Mouse (Mus musculus): ENCODE results near the gene Lrmda.

Lrmda gene

GRCm38 (mm10) chr14:21993251-21994060 lies 26.1 kb upstream of the Lrmda start:
- peak; percentile 83 for DNase-seq

- peak; percentile 61 for DNase-seq
These were observed 25.2 kb upstream of the Lrmda start for GRCm38 (mm10) chr14:21994061-21994990.

- DNase-seq = peak; percentile 90
These were observed 24.3 kb upstream of the Lrmda start for GRCm38 (mm10) chr14:21995031-21995754.

GRCm38 (mm10) chr14:21999588-21999987 lies 19.9 kb upstream of the Lrmda start:
- no peak for DNase-seq

GRCm38 (mm10) chr14:22003231-22003630 lies 16.3 kb upstream of the Lrmda start:
- no peak for DNase-seq

- no peak for DNase-seq
These were observed 15.9 kb upstream of the Lrmda start for GRCm38 (mm10) chr14:22003631-22004030.

- no peak for DNase-seq
These were observed 14.6 kb upstream of the Lrmda start for GRCm38 (mm10) chr14:22004943-22005342.

- no peak for DNase-seq
These were observed 12.5 kb upstream of the Lrmda start for GRCm38 (mm10) chr14:22007006-22007405.

- DNase-seq = no peak
These were observed 5.2 kb upstream of the Lrmda start for GRCm38 (mm10) chr14:22014315-22014714.

- peak; percentile 69 for DNase-seq
These were observed 4.7 kb upstream of the Lrmda start for GRCm38 (mm10) chr14:22014781-22015180.

GRCm38 (mm10) chr14:22017011-22017410 lies 2.5 kb upstream of the Lrmda start:
- DNase-seq = no peak

GRCm38 (mm10) chr14:22019949-22020845 lies 685 bp downstream of the Lrmda start:
- no peak for DNase-seq

- peak; percentile 87 for DNase-seq
These were observed 1.4 kb downstream of the Lrmda start for GRCm38 (mm10) chr14:22020885-22021284.

GRCm38 (mm10) chr14:22023533-22023932 lies 4.0 kb downstream of the Lrmda start:
- DNase-seq = no peak

GRCm38 (mm10) chr14:22035900-22036299 lies 16.4 kb downstream of the Lrmda start:
- DNase-seq = peak; percentile 11

GRCm38 (mm10) chr14:22036338-22036737 lies 16.8 kb downstream of the Lrmda start:
- no peak for DNase-seq

- DNase-seq = no peak
These were observed 17.4 kb downstream of the Lrmda start for GRCm38 (mm10) chr14:22036802-22037497.

- no peak for DNase-seq
These were observed 18.1 kb downstream of the Lrmda start for GRCm38 (mm10) chr14:22037498-22038131.

GRCm38 (mm10) chr14:22042146-22042545 lies 22.6 kb downstream of the Lrmda start:
- no peak for DNase-seq

GRCm38 (mm10) chr14:22043420-22043819 lies 23.9 kb downstream of the Lrmda start:
- no peak for DNase-seq

All from kidney, adult 9 months (tissue).